Mouse (Mus musculus): Measurements from ENCODE around the gene Fbxw2. TPM values are rescaled to one million over a fixed set of nuclear protein-coding genes. Genes with fewer than 3 reads are reported as not detected.
"Not testable (repeated sequence)": the region's sequence is repeated elsewhere in the genome, so short reads cannot be mapped to it uniquely, and the experiment has no call there.

Gene Fbxw2
- polyA plus RNA-seq, 1 experiment from 2014 or later: 51.0 TPM

GRCm38 (mm10) chr2:34843211-34843939 is 17.3 kb upstream of the Fbxw2 start:
- Histone ChIP-seq H3K9ac (ENCODE audit: low read depth, low read length) (no peak overlapping the region), H3K4me2 (ENCODE audit: low read depth, low read length) (no peak overlapping the region), H3K36me3 (ENCODE audit: control insufficient read depth, insufficient read depth) (no peaks in the 10 kb centered on the region), H3K9me3 (replicated peaks; ENCODE audit: control insufficient read depth, low read length) (no peaks in the 10 kb centered on the region), H3K27me3 (ENCODE audit: control insufficient read depth, insufficient read depth, low read depth, low read length) (no peaks in the 10 kb centered on the region), H3K4me1 (ENCODE audit: control insufficient read depth, low read depth, low read length) (no peaks in the 10 kb centered on the region), H3K27ac (ENCODE audit: low read length) (no peak overlapping the region), H3K4me3 (ENCODE audit: low read depth, low read length) (no peak overlapping the region)
- WGBS (ENCODE audit: insufficient replicate concordance): 62% methylated on average over 11 of the region's 11 CpGs
- ATAC-seq (ENCODE audit: low read depth): no peak

DNA sequence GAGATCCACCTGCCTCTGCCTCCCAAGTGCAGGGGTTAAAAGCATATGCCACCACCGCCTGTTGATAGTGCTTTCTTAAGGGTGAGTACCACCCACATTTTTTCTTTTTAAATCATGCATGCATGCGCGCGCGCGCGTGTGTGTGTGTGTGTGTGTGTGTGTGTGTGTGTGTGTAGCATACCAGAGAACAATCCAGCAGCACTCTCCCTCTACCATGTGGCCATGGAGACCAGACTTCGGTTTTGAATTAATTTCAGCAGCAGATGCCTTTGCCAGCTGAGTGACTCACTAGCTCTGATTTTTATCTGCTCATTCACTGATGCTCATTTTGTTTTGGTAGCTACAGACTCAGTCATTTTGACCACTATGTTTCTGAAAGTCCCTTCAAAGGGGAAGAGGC is 15.6 kb upstream of the Fbxw2 start:
- 88% methylated on average over 8 of the region's 8 CpGs for WGBS (ENCODE audit: insufficient replicate concordance)
- Histone ChIP-seq H3K9ac (ENCODE audit: low read depth, low read length) (no peak overlapping the region), H3K36me3 (ENCODE audit: control insufficient read depth, insufficient read depth) (no peaks in the 10 kb centered on the region), H3K27me3 (ENCODE audit: control insufficient read depth, insufficient read depth, low read depth, low read length) (no peaks in the 10 kb centered on the region), H3K4me3 (ENCODE audit: low read depth, low read length) (no peak overlapping the region), H3K27ac (ENCODE audit: low read length) (no peak overlapping the region), H3K4me2 (ENCODE audit: low read depth, low read length) (no peak overlapping the region), H3K4me1 (ENCODE audit: control insufficient read depth, low read depth, low read length) (no peaks in the 10 kb centered on the region), H3K9me3 (replicated peaks; ENCODE audit: control insufficient read depth, low read length) (no peaks in the 10 kb centered on the region)
- no peak for ATAC-seq (ENCODE audit: low read depth)

GRCm38 (mm10) chr2:34840143-34840542 is 14.0 kb upstream of the Fbxw2 start:
- not testable (repeated sequence) for H3K9me3 ChIP-seq (replicated peaks; ENCODE audit: control insufficient read depth, low read length); H3K4me2 ChIP-seq (ENCODE audit: low read depth, low read length); ATAC-seq (ENCODE audit: low read depth); H3K4me3 ChIP-seq (ENCODE audit: low read depth, low read length); H3K9ac ChIP-seq (ENCODE audit: low read depth, low read length); H3K27ac ChIP-seq (ENCODE audit: low read length); H3K36me3 ChIP-seq (ENCODE audit: control insufficient read depth, insufficient read depth); H3K27me3 ChIP-seq (ENCODE audit: control insufficient read depth, insufficient read depth, low read depth, low read length); H3K4me1 ChIP-seq (ENCODE audit: control insufficient read depth, low read depth, low read length)
- 53% methylated on average over 5 of the region's 5 CpGs for WGBS (ENCODE audit: insufficient replicate concordance)

DNA sequence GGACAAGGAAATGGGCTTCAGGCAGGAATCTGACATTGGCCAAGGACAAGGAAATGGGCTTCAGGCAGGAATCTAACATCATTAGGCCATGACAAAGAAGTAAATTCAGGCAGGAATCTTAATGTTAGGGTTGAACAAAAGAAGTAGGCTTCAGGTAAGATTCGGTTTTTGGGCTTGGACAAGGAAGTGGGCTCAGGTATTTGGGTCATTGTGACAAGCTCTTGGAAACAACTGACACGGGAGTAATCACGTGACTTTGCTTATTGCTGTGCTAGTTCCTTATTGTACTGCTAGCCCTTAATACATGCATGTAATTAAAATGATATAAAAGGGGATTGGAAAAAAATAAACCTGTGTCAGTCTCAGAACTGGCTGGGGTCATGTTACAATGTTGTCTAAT is 9.6 kb upstream of the Fbxw2 start:
- Histone ChIP-seq H3K9ac (ENCODE audit: low read depth, low read length) (no peak overlapping the region), H3K9me3 (replicated peaks; ENCODE audit: control insufficient read depth, low read length) (no peaks in the 10 kb centered on the region), H3K27ac (ENCODE audit: low read length) (no peak overlapping the region), H3K4me1 (ENCODE audit: control insufficient read depth, low read depth, low read length) (no peaks in the 10 kb centered on the region), H3K4me2 (ENCODE audit: low read depth, low read length) (no peak overlapping the region), H3K27me3 (ENCODE audit: control insufficient read depth, insufficient read depth, low read depth, low read length) (no peaks in the 10 kb centered on the region), H3K36me3 (ENCODE audit: control insufficient read depth, insufficient read depth) (no peaks in the 10 kb centered on the region), H3K4me3 (ENCODE audit: low read depth, low read length) (no peak overlapping the region)
- 55% methylated on average over 3 of the region's 3 CpGs for WGBS (ENCODE audit: insufficient replicate concordance)
- ATAC-seq (ENCODE audit: low read depth): no peak

DNA sequence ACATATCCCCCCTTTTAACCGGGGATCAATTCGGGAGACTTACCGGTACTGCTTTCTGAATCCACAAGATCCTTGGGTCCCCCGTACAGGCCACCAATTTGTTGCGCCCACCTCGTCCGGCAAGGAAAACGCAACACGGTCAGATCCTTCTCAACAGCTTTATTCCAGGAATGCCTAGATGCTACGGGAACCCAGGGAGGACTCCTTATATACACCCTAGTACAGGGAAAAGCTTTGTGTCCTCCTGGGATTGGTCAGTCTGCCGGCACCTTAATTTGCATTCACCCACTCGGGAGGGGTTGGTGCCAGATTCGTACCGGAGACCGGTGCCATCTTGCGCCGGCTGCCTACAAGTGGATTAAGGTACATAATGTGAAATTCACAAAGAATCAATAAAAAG is 7.5 kb upstream of the Fbxw2 start:
- Histone ChIP-seq H3K36me3 (ENCODE audit: control insufficient read depth, insufficient read depth) (no peaks in the 10 kb centered on the region), H3K4me2 (ENCODE audit: low read depth, low read length) (no peak overlapping the region), H3K9ac (ENCODE audit: low read depth, low read length) (no peak overlapping the region), H3K4me1 (ENCODE audit: control insufficient read depth, low read depth, low read length) (no peaks in the 10 kb centered on the region), H3K9me3 (replicated peaks; ENCODE audit: control insufficient read depth, low read length) (no peaks in the 10 kb centered on the region), H3K4me3 (ENCODE audit: low read depth, low read length) (no peak overlapping the region), H3K27ac (ENCODE audit: low read length) (no peak overlapping the region), H3K27me3 (ENCODE audit: control insufficient read depth, insufficient read depth, low read depth, low read length) (no peaks in the 10 kb centered on the region)
- 82% methylated on average over 17 of the region's 17 CpGs for WGBS (ENCODE audit: insufficient replicate concordance)
- ATAC-seq (ENCODE audit: low read depth): no peak

- not testable (repeated sequence) for H3K36me3 ChIP-seq (ENCODE audit: control insufficient read depth, insufficient read depth); H3K4me3 ChIP-seq (ENCODE audit: low read depth, low read length); H3K27me3 ChIP-seq (ENCODE audit: control insufficient read depth, insufficient read depth, low read depth, low read length); ATAC-seq (ENCODE audit: low read depth); H3K4me2 ChIP-seq (ENCODE audit: low read depth, low read length); H3K27ac ChIP-seq (ENCODE audit: low read length); H3K9ac ChIP-seq (ENCODE audit: low read depth, low read length); H3K9me3 ChIP-seq (replicated peaks; ENCODE audit: control insufficient read depth, low read length); H3K4me1 ChIP-seq (ENCODE audit: control insufficient read depth, low read depth, low read length)
- 46% methylated on average over 11 of the region's 11 CpGs for WGBS (ENCODE audit: insufficient replicate concordance)
Observed at GRCm38 (mm10) chr2:34832766-34833457, 6.8 kb upstream of the Fbxw2 start, which contains the start of gene Gm34653. Gm34653 (plus strand) TSS chr2:34833007.

DNA sequence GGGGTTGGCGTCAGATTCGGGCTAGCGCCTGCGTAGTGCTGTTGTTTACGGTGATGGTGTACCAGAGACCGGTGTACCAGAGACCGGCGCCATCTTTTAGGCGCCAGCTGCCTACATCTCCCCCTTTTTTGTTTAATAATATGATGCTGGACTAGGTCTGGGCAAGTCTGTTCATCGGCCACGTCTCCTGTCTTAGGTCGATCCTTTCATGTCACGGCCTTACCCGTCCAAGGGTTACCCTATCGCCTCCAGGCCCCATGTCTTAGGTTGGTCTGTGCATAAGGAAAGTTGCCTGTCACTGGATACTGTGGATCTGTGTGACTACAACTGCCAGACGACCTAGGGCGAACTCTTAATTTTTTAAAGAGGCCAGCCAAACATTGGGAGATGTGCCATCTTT is 4.0 kb upstream of the Fbxw2 start:
- not testable (repeated sequence) for H3K27me3 ChIP-seq (ENCODE audit: control insufficient read depth, insufficient read depth, low read depth, low read length); H3K4me1 ChIP-seq (ENCODE audit: control insufficient read depth, low read depth, low read length); ATAC-seq (ENCODE audit: low read depth); H3K9me3 ChIP-seq (replicated peaks; ENCODE audit: control insufficient read depth, low read length); H3K36me3 ChIP-seq (ENCODE audit: control insufficient read depth, insufficient read depth); H3K4me3 ChIP-seq (ENCODE audit: low read depth, low read length); H3K4me2 ChIP-seq (ENCODE audit: low read depth, low read length); H3K27ac ChIP-seq (ENCODE audit: low read length); H3K9ac ChIP-seq (ENCODE audit: low read depth, low read length)
- 88% methylated on average over 17 of the region's 17 CpGs for WGBS (ENCODE audit: insufficient replicate concordance)

DNA sequence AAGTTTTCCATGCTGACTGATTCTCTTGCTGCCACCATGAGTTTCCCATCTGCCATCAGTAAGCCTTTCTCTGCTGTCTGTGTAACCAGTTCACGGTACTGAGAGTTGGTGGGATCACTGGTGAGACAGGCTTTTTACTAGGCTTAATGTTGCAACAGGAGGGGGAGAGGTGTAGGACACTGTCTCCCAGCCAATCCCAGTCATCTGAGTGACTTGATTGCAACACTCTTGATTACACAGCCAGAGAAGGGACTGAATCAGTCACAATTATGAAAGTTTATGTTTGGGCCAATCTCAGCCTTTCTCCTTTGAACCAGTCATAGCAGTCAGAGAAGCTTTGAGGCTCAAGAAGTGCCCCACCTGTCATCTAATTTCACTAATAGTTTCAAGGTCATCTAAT is 1.9 kb upstream of the Fbxw2 start:
- no peak overlapping the region for H3K4me3 ChIP-seq (ENCODE audit: low read depth, low read length)
- H3K27ac ChIP-seq (ENCODE audit: low read length): peak overlapping the region; percentile 32
- H3K36me3 ChIP-seq (ENCODE audit: control insufficient read depth, insufficient read depth): no peaks in the 10 kb centered on the region
- 58% methylated on average over 1 of the region's 1 CpGs for WGBS (ENCODE audit: insufficient replicate concordance)
- H3K27me3 ChIP-seq (ENCODE audit: control insufficient read depth, insufficient read depth, low read depth, low read length): no peaks in the 10 kb centered on the region
- no peaks in the 10 kb centered on the region for H3K9me3 ChIP-seq (replicated peaks; ENCODE audit: control insufficient read depth, low read length)
- peaks cover 22% of the 10 kb centered on the region for H3K4me1 ChIP-seq (ENCODE audit: control insufficient read depth, low read depth, low read length)
- no peak overlapping the region for H3K4me2 ChIP-seq (ENCODE audit: low read depth, low read length)
- no peak overlapping the region for H3K9ac ChIP-seq (ENCODE audit: low read depth, low read length)
- peak; percentile 65 for ATAC-seq (ENCODE audit: low read depth)

GRCm38 (mm10) chr2:34827591-34827990 is 1.5 kb upstream of the Fbxw2 start:
- H3K27ac ChIP-seq (ENCODE audit: low read length): peak overlapping the region; percentile 32
- H3K4me3 ChIP-seq (ENCODE audit: low read depth, low read length): no peak overlapping the region
- H3K27me3 ChIP-seq (ENCODE audit: control insufficient read depth, insufficient read depth, low read depth, low read length): no peaks in the 10 kb centered on the region
- no peak overlapping the region for H3K9ac ChIP-seq (ENCODE audit: low read depth, low read length)
- 71% methylated on average over 4 of the region's 4 CpGs for WGBS (ENCODE audit: insufficient replicate concordance)
- no peaks in the 10 kb centered on the region for H3K9me3 ChIP-seq (replicated peaks; ENCODE audit: control insufficient read depth, low read length)
- H3K4me2 ChIP-seq (ENCODE audit: low read depth, low read length): no peak overlapping the region
- ATAC-seq (ENCODE audit: low read depth): no peak
- H3K36me3 ChIP-seq (ENCODE audit: control insufficient read depth, insufficient read depth): no peaks in the 10 kb centered on the region; the same call in 1 of the 2 replicates
- H3K4me1 ChIP-seq (ENCODE audit: control insufficient read depth, low read depth, low read length): peaks cover 24% of the 10 kb centered on the region

All from liver, embryonic 16.5 days (tissue).